Mouse (Mus musculus): ENCODE data around the gene Pcsk7.

- TF ChIP-seq POLR2A (IDR thresholded peaks at IDR 0.05; ENCODE audit: control insufficient read depth in 1 of 2, insufficient read depth in 1 of 2, low read depth in 1 of 2, low read length in 2 of 2, poor library complexity in 1 of 2): no peak
- TF ChIP-seq RCOR1 (IDR thresholded peaks at IDR 0.05; ENCODE audit: low read depth, low read length): no peak
- TF ChIP-seq ZNF384 (IDR thresholded peaks at IDR 0.05; ENCODE audit: low read depth, low read length): no peak
- no peak for TF ChIP-seq MAX (IDR thresholded peaks at IDR 0.05; ENCODE audit: low read length)
- no peak for TF ChIP-seq TBP (IDR thresholded peaks at IDR 0.05; ENCODE audit: low read depth, low read length)
These were observed 37.6 kb downstream of the Pcsk7 start for GRCm38 (mm10) chr9:45943628-45944505.

Measured in MEL (cell line).